Mouse (Mus musculus): ENCODE results near the gene Axdnd1. TPM values are rescaled to one million over a fixed set of nuclear protein-coding genes. Genes with fewer than 3 reads are reported as not detected.

The Axdnd1 gene
- polyA plus RNA-seq, 1 experiment, result 0.11 TPM

GRCm38 (mm10) chr1:156463981-156464853, 43.3 kb upstream of the Axdnd1 start:
- Histone ChIP-seq H3ac (ENCODE audit: control insufficient read depth, insufficient read length) (no peak overlapping the region), H3K27me3 (ENCODE audit: control insufficient read depth, insufficient read depth, insufficient read length) (no peaks in the 10 kb centered on the region), H3K36me3 (ENCODE audit: control insufficient read depth, insufficient read depth) (peaks cover 21% of the 10 kb centered on the region), H3K79me2 (ENCODE audit: control insufficient read depth, insufficient read depth) (peaks cover 58% of the 10 kb centered on the region), H3K4me2 (ENCODE audit: low read depth) (no peak overlapping the region), H3K4me3 (no peak overlapping the region)
- TF ChIP-seq CEBPB (IDR thresholded peaks at IDR 0.05; ENCODE audit: insufficient read depth, poor library complexity, severe bottlenecking) (no peak), MYOD1 (IDR thresholded peaks at IDR 0.05; ENCODE audit: control insufficient read depth in 1 of 3, insufficient read length in 2 of 3, low read depth in 2 of 3) (no peak), TCF3 (IDR thresholded peaks at IDR 0.05; ENCODE audit: insufficient read length, low read depth) (no peak), MYOG (IDR thresholded peaks at IDR 0.05; ENCODE audit: control insufficient read depth in 1 of 3, insufficient read depth in 1 of 3, insufficient read length in 2 of 3, low read depth in 2 of 3) (no peak), MAX (IDR thresholded peaks at IDR 0.05; ENCODE audit: low read depth) (no peak), USF1 (IDR thresholded peaks at IDR 0.05; ENCODE audit: low read depth) (no peak), REST (IDR thresholded peaks at IDR 0.05; ENCODE audit: insufficient read depth, insufficient read length) (no peak), SRF (IDR thresholded peaks at IDR 0.05; ENCODE audit: control insufficient read depth, insufficient read length, low read depth) (no peak), POLR2AphosphoS2 (IDR thresholded peaks at IDR 0.05; ENCODE audit: insufficient read length, low read depth) (no peak), POLR2A (IDR thresholded peaks at IDR 0.05; ENCODE audit: insufficient read length, low read depth) (no peak), E2F4 (IDR thresholded peaks at IDR 0.05; ENCODE audit: insufficient read depth) (no peak), TCF12 (IDR thresholded peaks at IDR 0.05; ENCODE audit: insufficient read depth, poor library complexity, severe bottlenecking) (no peak)

GRCm38 (mm10) chr1:156462273-156462991, 41.5 kb upstream of the Axdnd1 start:
- Histone ChIP-seq H3ac (ENCODE audit: control insufficient read depth, insufficient read length) (no peak overlapping the region), H3K4me3 (no peak overlapping the region), H3K4me2 (ENCODE audit: low read depth) (no peak overlapping the region), H3K36me3 (ENCODE audit: control insufficient read depth, insufficient read depth) (peaks cover 21% of the 10 kb centered on the region), H3K27me3 (ENCODE audit: control insufficient read depth, insufficient read depth, insufficient read length) (no peaks in the 10 kb centered on the region), H3K79me2 (ENCODE audit: control insufficient read depth, insufficient read depth) (peaks cover 74% of the 10 kb centered on the region)
- TF ChIP-seq POLR2AphosphoS2 (IDR thresholded peaks at IDR 0.05; ENCODE audit: insufficient read length, low read depth) (no peak), POLR2A (IDR thresholded peaks at IDR 0.05; ENCODE audit: insufficient read length, low read depth) (no peak), USF1 (IDR thresholded peaks at IDR 0.05; ENCODE audit: low read depth) (no peak), TCF12 (IDR thresholded peaks at IDR 0.05; ENCODE audit: insufficient read depth, poor library complexity, severe bottlenecking) (no peak), E2F4 (IDR thresholded peaks at IDR 0.05; ENCODE audit: insufficient read depth) (no peak), MYOD1 (IDR thresholded peaks at IDR 0.05; ENCODE audit: control insufficient read depth in 1 of 3, insufficient read length in 2 of 3, low read depth in 2 of 3) (no peak), REST (IDR thresholded peaks at IDR 0.05; ENCODE audit: insufficient read depth, insufficient read length) (no peak), MAX (IDR thresholded peaks at IDR 0.05; ENCODE audit: low read depth) (no peak), TCF3 (IDR thresholded peaks at IDR 0.05; ENCODE audit: insufficient read length, low read depth) (no peak), MYOG (IDR thresholded peaks at IDR 0.05; ENCODE audit: control insufficient read depth in 1 of 3, insufficient read depth in 1 of 3, insufficient read length in 2 of 3, low read depth in 2 of 3) (no peak), CEBPB (IDR thresholded peaks at IDR 0.05; ENCODE audit: insufficient read depth, poor library complexity, severe bottlenecking) (no peak), SRF (IDR thresholded peaks at IDR 0.05; ENCODE audit: control insufficient read depth, insufficient read length, low read depth) (no peak)

- H3K4me2 ChIP-seq (ENCODE audit: low read depth), result no peak overlapping the region
- no peaks in the 10 kb centered on the region for H3K27me3 ChIP-seq (ENCODE audit: control insufficient read depth, insufficient read depth, insufficient read length)
- H3K36me3 ChIP-seq (ENCODE audit: control insufficient read depth, insufficient read depth), result peaks cover 10% of the 10 kb centered on the region
- H3K4me3 ChIP-seq, result no peak overlapping the region
- peaks cover 75% of the 10 kb centered on the region for H3K79me2 ChIP-seq (ENCODE audit: control insufficient read depth, insufficient read depth)
- no peak for TF ChIP-seq POLR2AphosphoS2 (IDR thresholded peaks at IDR 0.05; ENCODE audit: insufficient read length, low read depth)
- TF ChIP-seq E2F4 (IDR thresholded peaks at IDR 0.05; ENCODE audit: insufficient read depth), result no peak
- TF ChIP-seq REST (IDR thresholded peaks at IDR 0.05; ENCODE audit: insufficient read depth, insufficient read length), result no peak
- TF ChIP-seq MAX (IDR thresholded peaks at IDR 0.05; ENCODE audit: low read depth), result no peak
- TF ChIP-seq POLR2A (IDR thresholded peaks at IDR 0.05; ENCODE audit: insufficient read length, low read depth), result no peak
- TF ChIP-seq MYOD1 (IDR thresholded peaks at IDR 0.05; ENCODE audit: control insufficient read depth in 1 of 3, insufficient read length in 2 of 3, low read depth in 2 of 3), result no peak
- no peak for TF ChIP-seq MYOG (IDR thresholded peaks at IDR 0.05; ENCODE audit: control insufficient read depth in 1 of 3, insufficient read depth in 1 of 3, insufficient read length in 2 of 3, low read depth in 2 of 3)
- no peak for TF ChIP-seq CEBPB (IDR thresholded peaks at IDR 0.05; ENCODE audit: insufficient read depth, poor library complexity, severe bottlenecking)
- TF ChIP-seq USF1 (IDR thresholded peaks at IDR 0.05; ENCODE audit: low read depth), result no peak
- TF ChIP-seq SRF (IDR thresholded peaks at IDR 0.05; ENCODE audit: control insufficient read depth, insufficient read length, low read depth), result no peak
- no peak overlapping the region for H3ac ChIP-seq (ENCODE audit: control insufficient read depth, insufficient read length)
Measured at GRCm38 (mm10) chr1:156461036-156461435, 40.1 kb upstream of the Axdnd1 start.

DNA sequence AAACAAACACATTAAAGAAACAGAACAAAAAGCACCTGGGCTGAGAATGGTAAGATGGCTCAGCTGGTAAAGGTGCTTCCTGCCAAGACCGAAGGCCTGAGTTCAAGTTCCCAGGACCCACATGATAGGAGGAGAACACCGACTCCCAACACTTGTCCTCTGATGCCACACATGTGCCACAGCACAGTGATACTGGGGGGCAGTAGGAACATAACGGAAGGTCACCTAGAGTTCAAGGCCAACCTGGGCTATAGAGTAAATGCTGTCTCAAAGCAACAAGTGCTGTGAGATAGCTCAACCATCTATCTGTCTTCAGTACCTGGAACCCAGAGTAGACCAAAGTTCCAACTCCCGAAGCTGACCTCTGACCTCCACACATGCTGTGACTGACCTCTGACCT, 39.3 kb upstream of the Axdnd1 start:
- H3K4me3 ChIP-seq, result no peak overlapping the region
- peaks cover 73% of the 10 kb centered on the region for H3K79me2 ChIP-seq (ENCODE audit: control insufficient read depth, insufficient read depth)
- H3ac ChIP-seq (ENCODE audit: control insufficient read depth, insufficient read length), result no peak overlapping the region
- TF ChIP-seq E2F4 (IDR thresholded peaks at IDR 0.05; ENCODE audit: insufficient read depth) (no peak), TCF3 (IDR thresholded peaks at IDR 0.05; ENCODE audit: insufficient read length, low read depth) (no peak), MYOG (IDR thresholded peaks at IDR 0.05; ENCODE audit: control insufficient read depth in 1 of 3, insufficient read depth in 1 of 3, insufficient read length in 2 of 3, low read depth in 2 of 3) (no peak), POLR2AphosphoS2 (IDR thresholded peaks at IDR 0.05; ENCODE audit: insufficient read length, low read depth) (no peak), TCF12 (IDR thresholded peaks at IDR 0.05; ENCODE audit: insufficient read depth, poor library complexity, severe bottlenecking) (no peak), CEBPB (IDR thresholded peaks at IDR 0.05; ENCODE audit: insufficient read depth, poor library complexity, severe bottlenecking) (no peak), SRF (IDR thresholded peaks at IDR 0.05; ENCODE audit: control insufficient read depth, insufficient read length, low read depth) (no peak), REST (IDR thresholded peaks at IDR 0.05; ENCODE audit: insufficient read depth, insufficient read length) (no peak), USF1 (IDR thresholded peaks at IDR 0.05; ENCODE audit: low read depth) (no peak), MYOD1 (IDR thresholded peaks at IDR 0.05; ENCODE audit: control insufficient read depth in 1 of 3, insufficient read length in 2 of 3, low read depth in 2 of 3) (no peak), MAX (IDR thresholded peaks at IDR 0.05; ENCODE audit: low read depth) (no peak), POLR2A (IDR thresholded peaks at IDR 0.05; ENCODE audit: insufficient read length, low read depth) (no peak)
- H3K36me3 ChIP-seq (ENCODE audit: control insufficient read depth, insufficient read depth), result peaks cover 7% of the 10 kb centered on the region
- H3K27me3 ChIP-seq (ENCODE audit: control insufficient read depth, insufficient read depth, insufficient read length), result no peaks in the 10 kb centered on the region
- no peak overlapping the region for H3K4me2 ChIP-seq (ENCODE audit: low read depth)

Measured in myocyte (in vitro differentiated cells).